Mouse (Mus musculus) adrenal gland, postnatal 4 days (tissue): ENCODE measurements around the gene Dmwd. TPM values are rescaled to one million over a fixed set of nuclear protein-coding genes. Genes with fewer than 3 reads are reported as not detected.
"Not testable (repeated sequence)": the region's sequence is repeated elsewhere in the genome, so short reads cannot be mapped to it uniquely, and the experiment has no call there.

Experiments used
- DNase-seq, 2 experiments: peaks; one replicate each; pipeline ENCODE4 v3.0.0; 2021 to 2022; ENCODE audit warnings: low spot score in 2 of 2, mixed read lengths in 2 of 2
- total RNA-seq, 2 experiments: library from RNA; stranded (reverse); gene quantifications; 2 replicates each; pipeline ENCODE4 v1.2.3; 2021

Gene Dmwd
- total RNA-seq, 2 experiments from 2014 or later, result 67.0 to 70.3 TPM

- no peak for DNase-seq
Measured at GRCm38 (mm10) chr7:19069500-19069899, 6.5 kb upstream of the Dmwd start.

- DNase-seq, result not testable (repeated sequence)
Measured at GRCm38 (mm10) chr7:19071024-19071423, 5.0 kb upstream of the Dmwd start.

DNA sequence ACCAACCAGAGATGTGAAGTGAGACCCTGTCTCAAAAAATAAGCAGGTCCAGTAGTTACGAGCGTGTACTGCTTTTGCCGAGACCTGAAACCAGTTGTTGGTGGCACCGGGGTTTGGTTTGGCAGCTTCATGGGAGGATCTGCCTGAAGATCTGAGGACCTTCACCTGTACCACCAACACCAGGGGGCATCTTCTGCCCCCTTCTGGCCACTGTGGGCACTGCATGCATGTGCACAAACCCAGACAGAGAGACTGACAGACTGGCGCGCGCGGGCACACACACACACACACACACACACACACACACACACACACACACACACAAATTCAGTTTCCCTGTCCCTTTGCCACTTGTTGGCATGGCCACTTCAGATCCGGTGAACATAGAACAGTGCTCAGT, 2.5 kb upstream of the Dmwd start:
- no peak for DNase-seq

GRCm38 (mm10) chr7:19074494-19074893, 1.5 kb upstream of the Dmwd start:
- DNase-seq, result no peak

- no peak for DNase-seq
Measured at GRCm38 (mm10) chr7:19075231-19075630, 796 bp upstream of the Dmwd start.

DNA sequence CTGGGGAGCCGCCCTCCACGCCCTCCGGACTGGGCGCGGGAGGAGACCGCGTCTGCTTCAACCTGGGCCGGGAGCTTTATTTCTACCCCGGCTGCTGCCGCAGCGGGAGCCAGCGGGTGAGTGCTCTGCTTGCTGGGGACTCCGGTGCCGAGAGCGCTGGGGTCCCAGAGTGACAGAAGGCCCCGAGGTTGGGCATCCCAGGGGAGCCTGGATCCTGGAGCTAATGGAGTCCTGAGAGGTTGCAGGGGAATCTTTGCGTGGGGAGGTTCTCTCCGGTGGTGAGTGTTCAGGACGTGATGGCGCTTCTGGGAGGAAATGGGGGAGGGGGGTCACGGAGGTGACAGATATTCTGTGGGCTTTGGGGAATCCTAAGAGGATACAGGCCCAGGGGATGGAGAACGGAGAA, 562 bp downstream of the Dmwd start:
- no peak for DNase-seq

DNA sequence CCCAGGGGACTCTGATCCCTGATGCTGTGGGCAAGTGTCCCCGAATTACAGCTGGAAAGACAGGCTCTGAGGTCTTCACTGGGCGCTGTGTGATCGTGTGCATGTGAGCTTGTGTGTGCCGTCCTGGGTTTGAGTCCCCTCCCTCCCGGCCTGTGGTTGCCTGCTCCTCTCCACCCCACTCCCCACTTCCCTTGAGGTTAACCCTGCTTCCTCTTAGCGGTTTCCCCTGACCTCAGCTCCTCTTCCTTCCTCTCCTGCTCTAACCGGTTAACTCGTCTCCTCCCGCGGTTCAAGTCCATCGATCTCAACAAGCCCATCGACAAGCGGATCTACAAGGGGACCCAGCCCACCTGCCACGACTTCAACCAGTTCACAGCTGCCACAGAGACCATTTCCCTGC, 1.7 kb downstream of the Dmwd start:
- no peak for DNase-seq

DNA sequence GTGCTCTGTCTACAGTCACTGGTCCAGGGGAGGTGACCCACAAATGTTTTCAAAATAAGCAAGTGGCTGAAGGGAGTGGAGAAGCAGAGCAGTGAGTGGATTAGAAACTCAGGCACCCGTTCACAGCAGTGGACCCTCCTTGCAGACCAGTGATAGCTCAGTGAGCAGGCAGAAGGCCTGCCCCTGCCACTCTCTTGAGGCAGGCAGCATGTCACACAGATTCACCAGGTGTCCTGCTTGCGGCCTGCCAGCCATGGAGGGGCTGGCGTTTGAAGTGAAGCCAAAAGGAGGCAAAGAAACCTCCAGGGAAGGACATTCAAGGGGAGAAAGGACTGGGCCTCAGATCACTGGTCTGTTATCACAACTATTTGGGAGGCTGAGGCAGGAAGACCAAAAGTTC, 2.7 kb downstream of the Dmwd start:
- DNase-seq, result no peak

DNA sequence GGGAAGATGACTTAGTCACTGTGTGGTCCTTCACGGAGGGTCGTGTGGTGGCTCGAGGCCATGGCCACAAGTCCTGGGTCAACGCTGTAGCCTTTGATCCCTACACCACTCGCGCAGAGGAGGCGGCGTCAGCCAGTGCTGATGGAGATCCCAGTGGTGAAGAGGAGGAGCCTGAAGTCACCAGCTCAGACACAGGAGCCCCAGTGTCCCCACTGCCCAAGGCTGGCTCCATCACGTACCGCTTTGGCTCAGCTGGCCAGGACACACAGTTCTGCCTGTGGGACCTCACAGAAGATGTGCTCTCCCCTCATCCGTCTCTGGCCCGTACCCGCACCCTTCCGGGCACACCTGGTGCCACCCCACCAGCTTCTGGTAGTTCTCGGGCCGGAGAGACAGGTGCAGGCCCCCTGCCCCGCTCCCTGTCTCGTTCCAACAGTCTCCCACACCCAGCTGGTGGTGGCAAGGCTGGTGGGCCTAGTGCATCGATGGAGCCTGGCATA, 4.5 kb downstream of the Dmwd start:
- DNase-seq, result no peak

- DNase-seq, result no peak
Measured at GRCm38 (mm10) chr7:19082171-19082570, 6.1 kb downstream of the Dmwd start.

DNA sequence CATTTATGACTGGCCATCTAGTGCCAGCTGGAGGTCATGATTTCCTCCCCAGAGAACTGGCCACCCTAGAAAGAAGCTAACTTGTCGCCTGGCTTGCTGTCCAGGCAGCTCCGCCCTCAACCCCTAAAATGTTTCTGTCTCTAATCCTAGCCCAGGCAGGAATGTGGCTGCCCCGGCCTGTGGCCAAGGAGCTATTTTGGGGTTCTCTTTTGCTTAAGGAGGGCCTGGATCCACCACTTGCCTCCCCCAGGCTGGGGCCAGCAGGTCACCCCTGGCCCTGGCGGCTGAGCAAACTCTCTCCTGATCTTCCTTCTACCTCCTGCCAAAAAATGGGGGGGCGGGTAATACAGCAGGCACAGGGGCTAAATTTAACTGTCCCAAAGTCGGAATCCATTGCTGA, 7.1 kb downstream of the Dmwd start:
- DNase-seq, result no peak

DNA sequence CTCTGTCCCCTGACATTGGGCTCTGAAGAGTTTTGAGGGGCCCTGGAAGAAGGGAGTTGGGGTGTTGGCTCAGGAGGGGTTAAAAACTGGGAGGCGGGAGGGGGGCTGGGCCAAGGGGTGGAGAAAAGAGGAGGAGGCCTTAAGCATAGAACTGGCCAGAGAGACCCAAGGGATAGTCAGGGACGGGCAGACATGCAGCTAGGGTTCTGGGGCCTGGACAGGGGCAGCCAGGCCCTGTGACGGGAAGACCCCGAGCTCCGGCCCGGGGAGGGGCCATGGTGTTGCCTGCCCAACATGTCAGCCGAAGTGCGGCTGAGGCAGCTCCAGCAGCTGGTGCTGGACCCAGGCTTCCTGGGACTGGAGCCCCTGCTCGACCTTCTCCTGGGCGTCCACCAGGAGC, 7.7 kb downstream of the Dmwd start, which contains the start of gene Dmpk:
Dmpk (plus strand) TSS at position 149 of the 400 bp plus-strand sequence.
- no peak for DNase-seq

GRCm38 (mm10) chr7:19084277-19084771, 8.3 kb downstream of the Dmwd start:
- DNase-seq, result no peak

- no peak for DNase-seq
Measured at GRCm38 (mm10) chr7:19084921-19085473, 9.0 kb downstream of the Dmwd start.

GRCm38 (mm10) chr7:19085495-19085894, 9.5 kb downstream of the Dmwd start:
- DNase-seq, result no peak

DNA sequence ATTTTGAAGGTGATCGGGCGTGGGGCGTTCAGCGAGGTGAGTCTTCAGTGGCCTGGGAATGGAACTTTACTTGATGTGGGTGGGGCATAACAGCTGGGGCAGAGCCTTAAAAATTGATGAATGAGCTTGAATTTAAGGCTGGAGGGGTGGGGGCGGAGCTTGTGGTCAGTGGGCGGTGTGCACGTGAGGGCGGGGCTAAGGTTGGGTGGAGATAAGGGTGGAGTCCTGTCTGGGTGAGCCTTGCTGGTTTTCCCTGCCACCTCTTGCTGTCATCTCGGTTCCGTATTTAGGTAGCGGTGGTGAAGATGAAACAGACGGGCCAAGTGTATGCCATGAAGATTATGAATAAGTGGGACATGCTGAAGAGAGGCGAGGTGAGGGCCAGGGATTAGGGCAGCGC, 10.0 kb downstream of the Dmwd start:
- peak in 1 of 2 experiments; percentile 53 for DNase-seq

GRCm38 (mm10) chr7:19086760-19087159, 10.7 kb downstream of the Dmwd start:
- DNase-seq, result no peak

DNA sequence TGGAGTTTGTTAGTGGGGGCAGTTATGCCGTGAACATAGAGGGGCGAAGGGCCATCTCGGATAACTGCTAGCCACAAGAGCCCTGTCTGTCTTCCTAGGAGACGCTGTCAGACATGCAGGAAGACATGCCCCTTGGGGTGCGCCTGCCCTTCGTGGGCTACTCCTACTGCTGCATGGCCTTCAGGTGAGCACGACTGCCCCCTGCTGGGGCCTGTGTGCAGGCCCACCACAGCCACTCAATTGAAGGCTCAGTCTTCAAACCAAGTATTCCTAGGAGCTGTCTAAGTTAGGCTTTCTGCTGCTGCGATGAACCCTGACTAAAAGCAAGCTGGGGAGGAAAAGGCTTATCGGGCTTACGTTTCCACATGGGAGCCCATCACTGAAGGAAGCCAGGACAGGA, 12.8 kb downstream of the Dmwd start:
- DNase-seq, result peak in 1 of 2 experiments; percentile 55

DNA sequence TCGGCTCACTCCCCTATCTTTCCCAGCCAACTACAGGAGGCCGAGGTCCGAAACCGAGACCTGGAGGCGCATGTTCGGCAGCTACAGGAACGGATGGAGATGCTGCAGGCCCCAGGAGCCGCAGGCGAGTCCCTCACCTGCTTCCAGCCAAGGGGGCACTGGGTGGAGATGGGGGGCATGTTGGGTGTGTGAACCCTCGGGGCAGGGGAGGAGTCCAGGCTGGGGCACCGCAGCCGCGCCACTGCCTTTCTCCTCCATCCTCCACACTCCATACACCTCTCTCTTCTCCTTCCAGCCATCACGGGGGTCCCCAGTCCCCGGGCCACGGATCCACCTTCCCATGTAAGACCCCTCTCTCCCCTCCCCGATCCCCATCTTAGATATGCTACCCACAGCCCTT, 15.9 kb downstream of the Dmwd start:
- DNase-seq, result no peak

GRCm38 (mm10) chr7:19092381-19093173, 16.6 kb downstream of the Dmwd start:
- DNase-seq, result no peak

- peak; percentile 74 to 77 for DNase-seq
Measured at GRCm38 (mm10) chr7:19093174-19093521, 17.1 kb downstream of the Dmwd start.

GRCm38 (mm10) chr7:19093537-19094385, 17.7 kb downstream of the Dmwd start:
- DNase-seq, result peak; percentile 89 to 95
